Mouse (Mus musculus) MEL (cell line): ENCODE measurements around the gene Jmjd8. TPM values are rescaled to one million over a fixed set of nuclear protein-coding genes. Genes with fewer than 3 reads are reported as not detected.

Experiments
- DNase-seq: peaks from one replicate; pipeline ENCODE4 v3.0.0; 2011; ENCODE audit warnings: low read depth, low spot score
- H3K27ac ChIP-seq: 2 replicates; pipeline ENCODE4 v1.5.1; 2012; ENCODE audit warnings: low read depth, mild to moderate bottlenecking, control low read depth, low read length, moderate library complexity; ENCODE audit not compliant: control insufficient read depth
- H3K27me3 ChIP-seq, 2 experiments: fragments of 150-350 bp in 1 of 2; sonication (generic) in 1 of 2; 2 replicates each; pipeline ENCODE4 v1.6.1; 2012; ENCODE audit warnings: low read length in 2 of 2, mild to moderate bottlenecking in 2 of 2, improper control_type of control experiment in 1 of 2, moderate library complexity in 1 of 2; ENCODE audit not compliant: insufficient read depth in 2 of 2, control insufficient read depth in 1 of 2
- H3K36me3 ChIP-seq, 2 experiments: 2 replicates each; pipeline ENCODE4 v1.6.1; 2012 to 2014; ENCODE audit warnings: low read length in 2 of 2, improper control_type of control experiment in 1 of 2, inconsistent platforms in 1 of 2, mild to moderate bottlenecking in 1 of 2; ENCODE audit not compliant: insufficient read depth in 2 of 2, control insufficient read depth in 1 of 2
- H3K4me1 ChIP-seq, 2 experiments: fragments of 150-350 bp in 1 of 2; sonication (generic) in 1 of 2; 2 replicates each; pipeline ENCODE4 v1.6.1; 2012; ENCODE audit warnings: low read length in 2 of 2, improper control_type of control experiment in 1 of 2, mild to moderate bottlenecking in 1 of 2; ENCODE audit not compliant: insufficient read depth in 2 of 2, control insufficient read depth in 1 of 2
- H3K4me3 ChIP-seq, 2 experiments: fragments of 150-350 bp in 1 of 2; sonication (generic) in 1 of 2; 2 replicates each; pipeline ENCODE4 v1.5.1; 2012; ENCODE audit warnings: low read depth in 2 of 2, low read length in 2 of 2, mild to moderate bottlenecking in 2 of 2, moderate library complexity in 2 of 2, control low read depth in 1 of 2, improper control_type of control experiment in 1 of 2; ENCODE audit not compliant: control insufficient read depth in 1 of 2, insufficient read depth in 1 of 2
- H3K79me2 ChIP-seq: 2 replicates; pipeline ENCODE4 v1.6.1; 2012; ENCODE audit warnings: mild to moderate bottlenecking, low read length, moderate library complexity; ENCODE audit not compliant: control insufficient read depth, poor library complexity, insufficient read depth
- H3K9ac ChIP-seq: 2 replicates; pipeline ENCODE4 v1.6.1; 2012; ENCODE audit warnings: low read depth, mild to moderate bottlenecking, control low read depth, low read length, moderate library complexity; ENCODE audit not compliant: control insufficient read depth, poor library complexity, severe bottlenecking
- H3K9me3 ChIP-seq: fragments of 150-350 bp; sonication (generic); replicated peaks from 2 replicates; pipeline ENCODE4 v1.6.1; 2012; ENCODE audit warnings: mild to moderate bottlenecking, low read length, improper control_type of control experiment, moderate library complexity; ENCODE audit not compliant: insufficient read depth
- BHLHE40 ChIP-seq: IDR thresholded peaks from 2 replicates; pipeline ENCODE4 v1.6.1; 2012; ENCODE audit warnings: low read depth, mild to moderate bottlenecking, inconsistent platforms, low read length, improper control_type of control experiment, borderline replicate concordance
- E2F4 ChIP-seq: IDR thresholded peaks from 2 replicates; pipeline ENCODE4 v1.6.1; 2011; ENCODE audit warnings: low read depth, low read length, improper control_type of control experiment, borderline replicate concordance
- ELF1 ChIP-seq: IDR thresholded peaks from 2 replicates; pipeline ENCODE4 v1.6.1; 2014; ENCODE audit warnings: low read depth, mild to moderate bottlenecking, inconsistent platforms, low read length, improper control_type of control experiment, moderate library complexity
- EP300 ChIP-seq, 2 experiments: IDR thresholded peaks; 2 replicates each; pipeline ENCODE4 v1.6.1; 2011; ENCODE audit warnings: improper control_type of control experiment in 2 of 2, low read length in 2 of 2, low read depth in 1 of 2, mild to moderate bottlenecking in 1 of 2
- ETS1 ChIP-seq: IDR thresholded peaks from 2 replicates; pipeline ENCODE4 v1.6.1; 2012; ENCODE audit warnings: low read depth, mild to moderate bottlenecking, inconsistent platforms, low read length, improper control_type of control experiment, moderate library complexity
- GABPA ChIP-seq: IDR thresholded peaks from 2 replicates; pipeline ENCODE4 v1.6.1; 2012; ENCODE audit warnings: low read depth, mild to moderate bottlenecking, inconsistent platforms, low read length, improper control_type of control experiment, moderate library complexity
- GATA1 ChIP-seq: IDR thresholded peaks from 2 replicates; pipeline ENCODE4 v1.6.1; 2011; ENCODE audit warnings: low read depth, low read length, improper control_type of control experiment
- HCFC1 ChIP-seq: IDR thresholded peaks from 2 replicates; pipeline ENCODE4 v1.6.1; 2012; ENCODE audit warnings: low read depth, mild to moderate bottlenecking, inconsistent platforms, low read length, improper control_type of control experiment, moderate library complexity
- KAT2A ChIP-seq: conservative IDR thresholded peaks from 2 replicates; pipeline ENCODE4 v1.6.1; 2012; ENCODE audit warnings: low read depth, low read length, improper control_type of control experiment, inconsistent platforms
- MAFK ChIP-seq: IDR thresholded peaks from 2 replicates; pipeline ENCODE4 v1.6.1; 2011; ENCODE audit warnings: low read depth, mild to moderate bottlenecking, low read length, improper control_type of control experiment, borderline replicate concordance
- MAZ ChIP-seq: IDR thresholded peaks from 2 replicates; pipeline ENCODE4 v1.6.1; 2012; ENCODE audit warnings: low read depth, mild to moderate bottlenecking, inconsistent platforms, low read length, improper control_type of control experiment
- MXI1 ChIP-seq: IDR thresholded peaks from 2 replicates; pipeline ENCODE4 v1.6.1; 2011; ENCODE audit warnings: mild to moderate bottlenecking, low read depth, low read length, improper control_type of control experiment
- MYC ChIP-seq: IDR thresholded peaks from 2 replicates; pipeline ENCODE4 v1.6.1; 2011; ENCODE audit warnings: low read depth, mild to moderate bottlenecking, low read length, improper control_type of control experiment, moderate library complexity
- NELFE ChIP-seq: IDR thresholded peaks from 2 replicates; pipeline ENCODE4 v1.6.1; 2011; ENCODE audit warnings: low read depth, low read length, improper control_type of control experiment
- NRF1 ChIP-seq: IDR thresholded peaks from 2 replicates; pipeline ENCODE4 v1.6.1; 2014; ENCODE audit warnings: low read depth, mild to moderate bottlenecking, inconsistent platforms, low read length, improper control_type of control experiment, moderate library complexity; ENCODE audit not compliant: poor library complexity, insufficient read depth, severe bottlenecking
- POLR2A ChIP-seq, 2 experiments: IDR thresholded peaks; 2 replicates each; pipeline ENCODE4 v1.6.1; 2011 to 2012; ENCODE audit warnings: low read length in 2 of 2, mild to moderate bottlenecking in 2 of 2, control low read depth in 1 of 2, improper control_type of control experiment in 1 of 2, low read depth in 1 of 2, moderate library complexity in 1 of 2; ENCODE audit not compliant: control insufficient read depth in 1 of 2, insufficient read depth in 1 of 2, poor library complexity in 1 of 2
- POLR2AphosphoS2 ChIP-seq: IDR thresholded peaks from 2 replicates; pipeline ENCODE4 v1.6.1; 2011; ENCODE audit warnings: low read length, improper control_type of control experiment
- SIN3A ChIP-seq: IDR thresholded peaks from 2 replicates; pipeline ENCODE4 v1.6.1; 2012; ENCODE audit warnings: low read length, improper control_type of control experiment, inconsistent platforms
- SMC3 ChIP-seq: IDR thresholded peaks from 2 replicates; pipeline ENCODE4 v1.6.1; 2011; ENCODE audit warnings: low read depth, low read length, improper control_type of control experiment
- TBP ChIP-seq: IDR thresholded peaks from 2 replicates; pipeline ENCODE4 v1.8.0; 2011; ENCODE audit warnings: low read depth, low read length, improper control_type of control experiment
- TCF12 ChIP-seq: IDR thresholded peaks from 2 replicates; pipeline ENCODE4 v1.6.1; 2014; ENCODE audit warnings: low read depth, mild to moderate bottlenecking, inconsistent platforms, low read length, improper control_type of control experiment, moderate library complexity
- UBTF ChIP-seq: IDR thresholded peaks from 2 replicates; pipeline ENCODE4 v1.6.1; 2012; ENCODE audit warnings: low read depth, mild to moderate bottlenecking, inconsistent platforms, low read length, improper control_type of control experiment, moderate library complexity, borderline replicate concordance; ENCODE audit not compliant: insufficient read depth
- ZC3H11A ChIP-seq: IDR thresholded peaks from 2 replicates; pipeline ENCODE4 v1.6.1; 2012; ENCODE audit warnings: low read depth, mild to moderate bottlenecking, inconsistent platforms, low read length, improper control_type of control experiment
- ZMIZ1 ChIP-seq: IDR thresholded peaks from 2 replicates; pipeline ENCODE4 v1.6.1; 2012; ENCODE audit warnings: low read depth, mild to moderate bottlenecking, inconsistent platforms, low read length, improper control_type of control experiment, moderate library complexity
- polyA plus RNA-seq, 2 experiments: library from polyadenylated mRNA; stranded (reverse) in 1 of 2; unstranded in 1 of 2; fragments of >175 nt in 1 of 2; fragments of >200 nt in 1 of 2; gene quantifications; 2 replicates each; pipeline versions ENCODE4 v1.2.1 to v1.2.4; 2012; ENCODE audit warnings: low replicate concordance in 2 of 2, low read depth in 1 of 2; ENCODE audit not compliant: insufficient read length in 2 of 2, insufficient read depth in 1 of 2, missing spikeins in 1 of 2
- total RNA-seq: library from RNA; depleted of rRNA; stranded (reverse); fragments of 300-350 nt; gene quantifications from 2 replicates; pipeline ENCODE4 v1.2.3, GENCODE M21; 2012

Jmjd8 gene
- total and polyA plus RNA-seq, 3 experiments, result 12.9 to 23.9 TPM; not detected in 1

- DNase-seq, result peak; percentile 95
- peak overlapping the region; percentile 87 for H3K9ac ChIP-seq
- H3K27me3 ChIP-seq, result no peaks in the 10 kb centered on the region
- H3K27ac ChIP-seq, result peak overlapping the region; percentile 97
- H3K36me3 ChIP-seq, result peaks cover 0 to 5% of the 10 kb centered on the region in 2 experiments; a peak in 1 of 4 replicates
- peak; percentile 43; the same call in 1 of the 2 replicates for TF ChIP-seq MXI1
- peak; percentile 89 for TF ChIP-seq TBP
- no peak for TF ChIP-seq ZC3H11A
- TF ChIP-seq TCF12, result peak; percentile 64
- peak in 1 of 2 experiments; percentile 36; a peak in 2 of 4 replicates for TF ChIP-seq EP300 (IDR thresholded peaks at IDR 0.05; ENCODE audit: low read depth in 1 of 2, low read length in 2 of 2)
- peak; percentile 92 for TF ChIP-seq HCFC1
- peak; percentile 80 for TF ChIP-seq POLR2AphosphoS2
- TF ChIP-seq UBTF, result 0 out of 2 replicates have a peak, but pooled peaks have one; percentile 67
- TF ChIP-seq NELFE, result peak; percentile 86
- peak; percentile 6; the same call in 1 of the 2 replicates for TF ChIP-seq MAZ
- peak; percentile 81 for TF ChIP-seq SIN3A
- peak; percentile 49; the same call in 1 of the 2 replicates for TF ChIP-seq ETS1
- peak; percentile 1; the same call in 1 of the 2 replicates for TF ChIP-seq GATA1
- no peak for TF ChIP-seq GABPA
- peak; percentile 80 for TF ChIP-seq ELF1
- TF ChIP-seq NRF1, result peak; percentile 32; the same call in 1 of the 2 replicates
- TF ChIP-seq MAFK, result no peak
- no peak for TF ChIP-seq SMC3
- peak; percentile 55 to 82; a peak in 3 of 4 replicates for TF ChIP-seq POLR2A (IDR thresholded peaks at IDR 0.05; ENCODE audit: control insufficient read depth in 1 of 2, insufficient read depth in 1 of 2, low read depth in 1 of 2, low read length in 2 of 2, poor library complexity in 1 of 2)
- H3K79me2 ChIP-seq, result peaks cover 20% of the 10 kb centered on the region
- no peaks in the 10 kb centered on the region for H3K9me3 ChIP-seq
- H3K4me1 ChIP-seq, result peaks cover 0 to 24% of the 10 kb centered on the region in 2 experiments; a peak in 2 of 4 replicates
- H3K4me3 ChIP-seq, result peak overlapping the region; percentile 67 to 84
Observed at GRCm38 (mm10) chr17:25791843-25792527, 36.7 kb upstream of the Jmjd8 start.

GRCm38 (mm10) chr17:25792615-25793014 lies 36.1 kb upstream of the Jmjd8 start, which contains the start of gene Fam173a:
Fam173a (minus strand) TSS chr17:25792901.
- Histone ChIP-seq H3K4me1 (peaks cover 0 to 29% of the 10 kb centered on the region in 2 experiments; a peak in 2 of 4 replicates), H3K4me3 (peak within 1 kb of the TSS; percentile 67 to 84), H3K9me3 (no peaks in the 10 kb centered on the region), H3K79me2 (peaks cover 20% of the 10 kb centered on the region), H3K9ac (peak within 1 kb of the TSS; percentile 87), H3K27me3 (no peaks in the 10 kb centered on the region), H3K36me3 (peaks cover 0 to 7% of the 10 kb centered on the region in 2 experiments; a peak in 1 of 4 replicates), H3K27ac (peak within 1 kb of the TSS; percentile 97)
- DNase-seq, result peak; percentile 96
- 0 out of 2 replicates have a peak, but pooled peaks have one; percentile 46 for TF ChIP-seq SIN3A
- TF ChIP-seq TBP, result 0 out of 2 replicates have a peak, but pooled peaks have one; percentile 29
- peak in 1 of 2 experiments; percentile 37; a peak in 1 of 4 replicates for TF ChIP-seq EP300 (IDR thresholded peaks at IDR 0.05; ENCODE audit: low read depth in 1 of 2, low read length in 2 of 2)
- peak; percentile 25; the same call in 1 of the 2 replicates for TF ChIP-seq MYC
- peak; percentile 61; the same call in 1 of the 2 replicates for TF ChIP-seq ZMIZ1
- peak; percentile 12 to 17; a peak in 1 of 4 replicates for TF ChIP-seq POLR2A (IDR thresholded peaks at IDR 0.05; ENCODE audit: control insufficient read depth in 1 of 2, insufficient read depth in 1 of 2, low read depth in 1 of 2, low read length in 2 of 2, poor library complexity in 1 of 2)
- TF ChIP-seq MAZ, result peak; percentile 92
- TF ChIP-seq KAT2A, result no peak
- no peak for TF ChIP-seq BHLHE40
- peak; percentile 72; the same call in 1 of the 2 replicates for TF ChIP-seq ETS1
- TF ChIP-seq POLR2AphosphoS2, result peak; percentile 90
- TF ChIP-seq NELFE, result no peak; the same call in 1 of the 2 replicates
- 0 out of 2 replicates have a peak, but pooled peaks have one; percentile 14 for TF ChIP-seq MXI1
- peak; percentile 46; the same call in 1 of the 2 replicates for TF ChIP-seq ELF1
- TF ChIP-seq GATA1, result no peak
- TF ChIP-seq E2F4, result peak; percentile 91; the same call in 1 of the 2 replicates
